Mouse (Mus musculus) activated CD4-positive, CD25-positive, alpha-beta regulatory T cell, adult 4 months (primary cell): Measurements from ENCODE around the gene Lmtk3. TPM values are rescaled to one million over a fixed set of nuclear protein-coding genes. Genes with fewer than 3 reads are reported as not detected.
A peak's percentile ranks its signal among the peaks of the same experiment; 100 is the strongest.

Experiments used
- ATAC-seq: one replicate; pipeline ENCODE4 v1.8.0; 2017
- polyA plus RNA-seq, 2 experiments: library from polyadenylated mRNA; unstranded; fragments of 100-300 nt; shearing (Covaris generic); gene quantifications; one replicate each; pipeline ENCODE4 v1.2.1; 2017

Lmtk3 gene
- not detected for polyA plus RNA-seq

GRCm38 (mm10) chr7:45783511-45784091 lies at the start of gene Lmtk3:
TSS of gene Lmtk3 (plus strand) at chr7:45783738.
- no peak for ATAC-seq

- peak; percentile 62 for ATAC-seq
Observed at GRCm38 (mm10) chr7:45739162-45739763, 44.3 kb upstream of the Lmtk3 start.

GRCm38 (mm10) chr7:45739820-45740219 lies 43.7 kb upstream of the Lmtk3 start:
- no peak for ATAC-seq

DNA sequence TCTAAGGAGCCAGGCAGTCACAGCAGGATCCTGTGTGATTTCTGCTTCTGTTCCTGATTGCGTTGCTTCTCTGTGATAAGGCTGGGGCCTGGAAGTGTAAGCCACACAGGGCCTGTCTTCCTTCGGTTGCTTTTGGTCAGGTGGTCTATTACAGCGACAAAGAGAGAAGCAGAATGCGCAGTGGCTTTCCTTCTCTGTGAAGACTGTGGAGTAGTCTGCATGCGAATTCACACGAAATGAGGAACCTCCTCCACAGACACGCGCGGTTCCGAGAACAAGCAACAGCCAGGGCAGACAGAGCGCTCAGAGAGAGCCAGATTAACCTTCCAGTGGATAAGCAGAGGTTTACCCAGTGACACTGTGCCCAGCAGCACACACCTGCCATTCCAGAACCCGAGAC lies 42.2 kb upstream of the Lmtk3 start:
- ATAC-seq: no peak

GRCm38 (mm10) chr7:45741777-45742176 lies 41.8 kb upstream of the Lmtk3 start:
- peak; percentile 89 for ATAC-seq

DNA sequence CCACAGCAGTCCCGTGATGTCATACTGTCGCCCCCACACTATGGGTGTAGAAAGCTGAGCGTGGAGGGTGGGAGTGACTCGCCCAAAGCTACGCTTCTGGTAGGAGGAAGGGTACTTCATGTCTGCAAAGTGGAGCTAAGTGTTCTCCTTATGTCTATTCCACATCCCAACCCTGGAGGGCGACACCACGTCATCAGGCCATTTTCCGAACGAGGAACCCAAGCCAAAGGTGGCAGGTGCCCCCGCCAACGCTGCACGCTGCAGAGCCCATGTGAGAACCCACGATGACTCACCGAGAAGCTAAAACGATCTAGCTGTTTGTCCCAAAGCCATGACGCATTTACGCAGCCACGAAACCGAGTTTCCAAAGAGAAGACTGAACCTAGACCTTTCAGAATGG lies 41.2 kb upstream of the Lmtk3 start:
- ATAC-seq: peak; percentile 40

GRCm38 (mm10) chr7:45744387-45744786 lies 39.2 kb upstream of the Lmtk3 start:
- no peak for ATAC-seq

- ATAC-seq: no peak
Observed at GRCm38 (mm10) chr7:45746518-45746917, 37.0 kb upstream of the Lmtk3 start.

- no peak for ATAC-seq
Observed at GRCm38 (mm10) chr7:45747450-45747849, 36.1 kb upstream of the Lmtk3 start.

DNA sequence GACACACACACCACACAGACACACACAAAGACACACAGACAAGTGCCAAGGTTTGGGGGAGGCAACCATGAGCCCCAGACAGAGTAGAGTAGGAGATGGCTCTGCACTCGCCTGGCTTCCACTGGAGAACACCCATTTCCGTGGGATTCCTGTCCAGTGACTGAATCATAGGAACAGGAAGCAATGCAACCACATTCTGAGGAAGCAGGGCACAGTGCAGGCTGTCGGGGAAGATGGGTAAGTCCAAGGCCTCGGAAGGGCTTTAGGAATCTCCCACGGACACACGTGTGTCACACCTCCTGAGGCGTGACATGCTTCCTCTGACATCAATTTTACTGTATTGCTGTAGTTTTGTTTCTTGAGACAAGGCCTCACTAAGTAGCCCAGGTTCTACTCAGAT lies 35.4 kb upstream of the Lmtk3 start:
- ATAC-seq: no peak

DNA sequence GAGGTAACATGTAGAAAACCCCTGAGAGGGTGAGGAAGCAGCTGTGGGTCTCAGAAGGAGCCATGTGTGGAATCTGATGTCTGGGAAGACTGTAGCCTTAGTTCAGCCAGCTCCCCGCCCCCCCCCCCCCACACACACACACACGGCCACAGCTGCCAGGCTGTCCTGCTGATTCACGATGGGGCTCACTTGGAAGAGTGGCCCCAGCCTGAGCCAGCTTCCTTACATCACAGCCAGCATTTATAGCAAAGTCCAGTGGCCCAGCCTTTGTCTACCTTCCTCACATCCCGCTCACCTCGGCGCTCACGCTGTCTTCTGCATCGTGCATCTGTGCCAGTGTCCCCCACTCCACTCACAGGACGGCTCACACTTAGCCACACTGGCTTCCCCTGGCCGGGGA lies 34.1 kb upstream of the Lmtk3 start:
- ATAC-seq: no peak

DNA sequence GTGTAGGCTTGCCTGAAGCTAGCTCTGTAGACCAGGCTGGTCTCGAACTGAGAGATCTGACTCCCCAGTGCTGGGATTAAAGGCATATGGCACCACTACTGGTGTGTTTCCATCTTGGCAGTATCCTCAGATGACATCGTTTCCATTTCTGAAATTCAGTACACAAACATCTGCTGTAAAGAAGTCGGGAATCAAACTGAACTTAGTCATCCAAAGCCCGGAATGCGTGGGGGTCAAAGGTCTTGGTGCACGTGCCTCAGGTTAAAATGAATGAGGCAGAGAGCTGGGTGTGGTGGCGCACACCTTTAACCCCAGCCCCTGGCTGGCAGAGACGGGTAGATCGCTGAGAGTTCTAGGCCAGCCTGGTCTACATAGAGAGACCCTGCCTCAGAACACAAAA lies 33.4 kb upstream of the Lmtk3 start:
- no peak for ATAC-seq

- no peak for ATAC-seq
Observed at GRCm38 (mm10) chr7:45755703-45756102, 27.8 kb upstream of the Lmtk3 start.

DNA sequence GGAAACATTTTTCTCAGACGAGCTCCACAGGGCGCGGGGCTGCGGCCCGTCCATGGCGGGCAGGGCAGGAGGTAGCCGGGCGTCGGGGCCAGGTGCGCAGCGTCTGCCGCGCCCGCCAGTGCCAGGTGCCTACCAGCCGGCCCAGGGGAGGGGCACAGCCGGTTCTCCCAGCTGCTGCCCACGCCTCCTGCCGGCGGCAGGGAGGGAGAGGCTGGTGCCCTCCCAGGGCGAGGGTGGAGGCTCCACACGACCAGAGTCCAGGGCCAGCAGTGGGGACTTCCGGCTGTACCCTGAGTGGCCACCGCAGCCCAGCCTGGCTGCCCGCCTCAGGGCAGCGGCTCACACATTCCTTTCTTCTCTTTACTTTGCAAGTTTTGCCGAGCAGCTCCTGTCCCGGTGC lies 24.1 kb upstream of the Lmtk3 start:
- ATAC-seq: no peak

DNA sequence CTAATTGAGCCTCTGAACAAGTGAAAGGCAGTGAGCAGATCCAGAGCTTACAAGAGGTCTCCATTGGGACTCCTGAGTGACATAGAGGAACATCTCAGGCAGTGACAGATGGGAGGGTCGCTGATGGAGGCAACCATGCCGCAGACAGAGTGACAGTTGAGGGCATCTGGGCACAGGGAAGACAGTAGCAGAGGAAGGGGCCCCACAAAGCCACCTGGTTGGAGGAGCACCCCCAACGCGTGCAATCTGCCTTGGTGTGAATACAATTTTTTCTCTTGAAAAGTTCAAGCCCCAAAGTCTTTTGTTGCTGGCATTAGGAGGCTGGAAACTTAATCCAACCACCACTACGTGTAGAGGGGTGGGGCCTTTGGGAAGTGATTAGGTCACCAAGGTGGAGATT lies 23.4 kb upstream of the Lmtk3 start:
- ATAC-seq: no peak

DNA sequence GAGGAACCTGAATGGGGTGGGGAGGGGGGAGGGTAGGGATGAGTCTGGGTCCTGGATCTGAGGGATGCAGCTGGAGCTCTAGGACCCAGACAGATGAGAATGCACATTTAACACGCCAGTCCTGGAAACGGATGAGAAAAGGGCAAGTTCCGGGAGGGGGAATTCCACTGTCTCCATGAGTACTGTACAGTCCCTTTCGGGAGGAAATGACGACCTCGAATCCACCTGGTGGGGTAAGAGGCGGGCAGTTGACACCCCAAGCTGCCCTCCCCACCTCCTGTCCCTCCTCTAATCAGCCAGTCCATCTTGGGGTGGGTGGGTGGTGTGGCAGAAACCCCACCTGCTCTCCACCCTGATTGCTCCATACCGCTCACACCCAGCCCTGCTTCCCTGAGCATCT lies 17.5 kb upstream of the Lmtk3 start:
- peak; percentile 57 for ATAC-seq

DNA sequence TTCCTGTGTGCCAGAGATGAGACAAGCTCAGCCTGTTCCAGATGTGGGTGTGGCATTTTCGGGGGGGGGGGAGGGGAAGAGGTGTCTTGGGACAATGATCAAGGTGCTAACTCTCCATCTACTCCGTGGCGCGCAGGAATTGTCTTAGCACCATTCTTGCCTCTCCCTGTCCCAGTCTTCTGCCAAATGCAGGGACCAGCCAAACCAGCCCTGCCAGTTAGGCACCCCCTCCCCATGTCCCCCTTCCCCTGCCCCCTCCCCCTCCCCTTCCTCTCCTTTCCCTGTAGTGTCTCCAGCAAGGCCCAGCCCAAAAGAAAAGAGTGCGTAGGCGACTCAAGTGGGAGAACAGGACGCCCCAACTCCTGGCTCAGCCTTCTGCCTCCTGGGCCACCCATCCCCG lies 16.8 kb upstream of the Lmtk3 start:
- ATAC-seq: no peak

GRCm38 (mm10) chr7:45767500-45767899 lies 16.0 kb upstream of the Lmtk3 start:
- ATAC-seq: no peak

DNA sequence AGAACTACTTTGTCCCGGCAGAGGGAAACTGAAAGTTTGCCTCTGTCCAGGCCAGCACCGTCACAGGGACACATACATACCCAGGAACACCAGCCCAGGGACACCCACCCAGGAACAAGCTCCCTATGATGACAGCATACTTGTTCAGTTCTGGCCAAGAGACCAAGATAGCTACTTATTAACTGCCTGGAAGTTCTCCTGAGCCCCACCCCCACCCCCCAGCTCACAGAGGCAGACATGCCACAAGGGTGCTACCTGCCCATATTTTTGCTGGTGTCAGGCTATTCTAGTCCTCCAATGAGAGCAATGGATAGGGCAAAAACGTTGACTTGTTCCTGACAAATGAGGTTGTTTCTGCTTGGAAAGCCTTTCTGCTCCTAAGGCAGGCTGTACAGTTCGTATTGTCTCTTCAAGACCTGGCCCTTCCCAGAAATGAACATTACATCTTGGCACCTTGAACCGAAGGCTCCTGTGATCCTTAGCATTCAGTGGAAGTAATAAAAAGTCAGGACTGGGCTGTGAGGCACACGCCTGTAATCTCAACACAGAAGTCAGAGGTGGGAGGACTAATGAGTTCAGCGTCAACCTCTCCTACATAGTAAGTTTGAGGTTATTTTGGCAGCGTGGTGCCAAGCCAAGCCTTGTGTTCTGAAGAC lies 13.0 kb upstream of the Lmtk3 start:
- ATAC-seq: no peak

DNA sequence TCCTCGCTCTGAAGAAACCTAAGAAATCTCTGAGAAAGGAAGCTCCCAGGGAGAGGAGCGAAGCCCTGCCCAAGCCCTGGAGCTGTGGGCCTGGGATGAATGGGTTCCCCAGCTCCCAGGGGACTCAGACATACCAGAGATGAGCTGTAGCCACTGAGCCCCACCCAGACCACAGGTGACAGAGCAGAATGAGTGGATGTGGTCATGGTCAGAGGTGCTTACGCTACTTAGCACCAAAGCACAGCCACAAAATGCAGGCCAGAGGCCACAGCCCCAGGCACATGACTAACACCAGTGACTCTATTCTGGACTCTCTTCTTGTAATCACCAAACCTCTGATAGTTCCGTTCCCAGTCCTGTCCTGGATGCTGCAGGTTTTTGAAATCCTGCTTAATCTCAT lies 12.4 kb upstream of the Lmtk3 start:
- no peak for ATAC-seq

- no peak for ATAC-seq
Observed at GRCm38 (mm10) chr7:45775237-45775636, 8.3 kb upstream of the Lmtk3 start.

DNA sequence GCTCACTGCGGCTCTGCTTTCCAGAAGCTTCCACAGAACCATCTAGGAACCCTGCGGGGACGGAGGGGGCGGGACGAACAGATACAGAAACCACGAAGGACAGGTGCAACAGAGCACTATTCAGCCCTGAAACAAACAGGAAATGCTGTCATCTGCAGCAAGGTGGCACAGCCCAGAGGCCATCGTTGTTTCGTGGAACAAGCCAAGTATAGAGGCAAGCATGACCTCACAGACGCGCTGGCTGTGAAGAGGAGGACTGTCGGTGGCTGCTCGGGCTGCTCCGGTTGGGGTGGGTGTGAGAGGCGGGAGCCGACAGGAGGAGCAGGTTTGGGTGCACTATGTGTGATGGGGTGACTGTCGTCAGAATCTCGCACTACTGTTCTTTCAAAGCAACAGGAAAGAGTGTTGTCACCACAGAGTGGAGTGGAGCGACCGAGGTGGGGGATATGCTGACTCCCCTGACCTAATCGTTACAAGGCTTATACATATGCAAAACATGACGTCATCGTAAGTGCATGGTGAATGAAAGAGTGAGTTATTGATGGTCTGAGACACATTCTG lies 4.4 kb upstream of the Lmtk3 start:
- peak; percentile 88 for ATAC-seq

- ATAC-seq: no peak
Observed at GRCm38 (mm10) chr7:45782271-45782670, 1.3 kb upstream of the Lmtk3 start.
